Mouse (Mus musculus) kidney, embryonic 15.5 days (tissue): ENCODE data around the gene Smim13. TPM values are rescaled to one million over a fixed set of nuclear protein-coding genes. Genes with fewer than 3 reads are reported as not detected.
A peak's percentile ranks its signal among the peaks of the same experiment; 100 is the strongest.

ENCODE experiments used
- ATAC-seq: fragments of 200-750 bp; cut with Nextera tagmentation; replicated peaks from 2 replicates; pipeline ENCODE4 v1.8.0; 2017; ENCODE audit warnings: moderate TSS enrichment; ENCODE audit not compliant: low FRiP score
- H3K27ac ChIP-seq: fragments of 300-500 bp; sonication (generic); 2 replicates; pipeline ENCODE4 v1.5.1; 2015; ENCODE audit warnings: mild to moderate bottlenecking, inconsistent platforms
- H3K27me3 ChIP-seq: fragments of 300-500 bp; sonication (generic); 2 replicates; pipeline ENCODE4 v1.6.1; 2015; ENCODE audit warnings: inconsistent platforms
- H3K36me3 ChIP-seq: fragments of 300-500 bp; sonication (generic); 2 replicates; pipeline ENCODE4 v1.6.1; 2015; ENCODE audit warnings: inconsistent platforms
- H3K4me1 ChIP-seq: fragments of 300-500 bp; sonication (generic); 2 replicates; pipeline ENCODE4 v1.6.1; 2015; ENCODE audit warnings: inconsistent platforms
- H3K4me2 ChIP-seq: fragments of 300-500 bp; sonication (generic); 2 replicates; pipeline ENCODE4 v1.6.1; 2015; ENCODE audit warnings: moderate library complexity, mild to moderate bottlenecking, inconsistent platforms
- H3K4me3 ChIP-seq: fragments of 300-500 bp; sonication (generic); replicated peaks from 2 replicates; pipeline ENCODE4 v1.5.1; 2015; ENCODE audit warnings: mild to moderate bottlenecking, inconsistent platforms
- H3K9ac ChIP-seq: fragments of 300-500 bp; sonication (generic); 2 replicates; pipeline ENCODE4 v1.6.1; 2015; ENCODE audit warnings: mild to moderate bottlenecking, inconsistent platforms
- H3K9me3 ChIP-seq: fragments of 300-500 bp; sonication (generic); replicated peaks from 2 replicates; pipeline ENCODE4 v1.6.1; 2016; ENCODE audit warnings: inconsistent platforms
- WGBS: fragments of 180-500 bp; shearing (Covaris S2); methylation state at CpG from one replicate; pipeline ENCODE4 v1.1.7; 2015; ENCODE audit warnings: mixed read lengths; 5-methylcytosine and 5-hydroxymethylcytosine counted together
- polyA plus RNA-seq: library from polyadenylated mRNA; unstranded; fragments of >200 nt; fragmentation: Nextera tagmentation; extraction: Ambion mirVana; gene quantifications from 2 replicates; pipeline ENCODE4 v1.2.1, GENCODE M21; 2015

Smim13 gene
- polyA plus RNA-seq, 1 experiment from 2014 or later, result 10.1 TPM

- H3K36me3 ChIP-seq, result peaks cover 5% of the 10 kb centered on the region; the same call in 1 of the 2 replicates
- H3K9ac ChIP-seq, result no peak overlapping the region
- H3K27ac ChIP-seq, result no peak overlapping the region
- ATAC-seq, result peak; percentile 70
- H3K4me3 ChIP-seq, result no peak overlapping the region
- no peak overlapping the region for H3K4me2 ChIP-seq
- no peaks in the 10 kb centered on the region for H3K9me3 ChIP-seq
- peaks cover 6% of the 10 kb centered on the region for H3K4me1 ChIP-seq
- no peaks in the 10 kb centered on the region for H3K27me3 ChIP-seq
- 26% methylated on average over 7 of the region's 7 CpGs for WGBS
Observed at GRCm38 (mm10) chr13:41267827-41268408, 18.3 kb downstream of the Smim13 start.

- H3K27ac ChIP-seq, result no peak within 1 kb of the TSS
- ATAC-seq, result no peak
- no peak within 1 kb of the TSS for H3K4me2 ChIP-seq
- WGBS, result 94% methylated on average over 10 of the region's 10 CpGs
- H3K4me1 ChIP-seq, result no peaks in the 10 kb centered on the region
- H3K27me3 ChIP-seq, result no peaks in the 10 kb centered on the region
- H3K9me3 ChIP-seq, result 0 out of 2 replicates have a peak, but pooled peaks cover 3% of the 10 kb centered on the region
- no peak within 1 kb of the TSS for H3K4me3 ChIP-seq
- H3K36me3 ChIP-seq, result peaks cover 14% of the 10 kb centered on the region; the same call in 1 of the 2 replicates
- no peak within 1 kb of the TSS for H3K9ac ChIP-seq
Observed at GRCm38 (mm10) chr13:41273927-41274650, 24.4 kb downstream of the Smim13 start, which contains the start of gene Gm17364. Gene Gm17364, minus strand, starts transcription at chr13:41273977.

GRCm38 (mm10) chr13:41280696-41281095, 31.1 kb downstream of the Smim13 start:
- no peaks in the 10 kb centered on the region for H3K36me3 ChIP-seq
- H3K4me3 ChIP-seq, result no peak overlapping the region
- H3K4me1 ChIP-seq, result no peaks in the 10 kb centered on the region
- no peak overlapping the region for H3K9ac ChIP-seq
- ATAC-seq, result no peak
- 0 out of 2 replicates have a peak, but pooled peaks cover 3% of the 10 kb centered on the region for H3K9me3 ChIP-seq
- WGBS, result 71% methylated on average over 5 of the region's 5 CpGs
- H3K27ac ChIP-seq, result no peak overlapping the region
- no peaks in the 10 kb centered on the region for H3K27me3 ChIP-seq
- H3K4me2 ChIP-seq, result no peak overlapping the region

- 27% methylated on average over 5 of the region's 5 CpGs for WGBS
- no peak overlapping the region for H3K4me2 ChIP-seq
- no peaks in the 10 kb centered on the region for H3K36me3 ChIP-seq
- H3K9me3 ChIP-seq, result no peaks in the 10 kb centered on the region
- H3K27ac ChIP-seq, result no peak overlapping the region
- H3K27me3 ChIP-seq, result no peaks in the 10 kb centered on the region
- H3K4me3 ChIP-seq, result no peak overlapping the region
- no peaks in the 10 kb centered on the region for H3K4me1 ChIP-seq
- ATAC-seq, result no peak; the same call in 1 of the 2 replicates
- no peak overlapping the region for H3K9ac ChIP-seq
Observed at GRCm38 (mm10) chr13:41283256-41283655, 33.6 kb downstream of the Smim13 start.

GRCm38 (mm10) chr13:41285448-41285847, 35.8 kb downstream of the Smim13 start:
- H3K27me3 ChIP-seq, result no peaks in the 10 kb centered on the region
- H3K4me1 ChIP-seq, result no peaks in the 10 kb centered on the region
- no peaks in the 10 kb centered on the region for H3K36me3 ChIP-seq
- H3K9ac ChIP-seq, result no peak overlapping the region
- H3K4me3 ChIP-seq, result no peak overlapping the region
- H3K9me3 ChIP-seq, result no peaks in the 10 kb centered on the region
- no peak overlapping the region for H3K4me2 ChIP-seq
- no peak overlapping the region for H3K27ac ChIP-seq
- no peak for ATAC-seq
- WGBS, result 71% methylated on average over 4 of the region's 4 CpGs

- H3K9me3 ChIP-seq, result no peaks in the 10 kb centered on the region
- H3K4me3 ChIP-seq, result no peak overlapping the region
- H3K9ac ChIP-seq, result no peak overlapping the region
- H3K4me2 ChIP-seq, result no peak overlapping the region
- no peak overlapping the region for H3K27ac ChIP-seq
- no peak for ATAC-seq
- 65% methylated on average over 3 of the region's 3 CpGs for WGBS
- H3K4me1 ChIP-seq, result no peaks in the 10 kb centered on the region
- H3K27me3 ChIP-seq, result no peaks in the 10 kb centered on the region
- H3K36me3 ChIP-seq, result no peaks in the 10 kb centered on the region
Observed at GRCm38 (mm10) chr13:41286285-41286684, 36.6 kb downstream of the Smim13 start.

- no peaks in the 10 kb centered on the region for H3K36me3 ChIP-seq
- H3K9me3 ChIP-seq, result no peaks in the 10 kb centered on the region
- no peak overlapping the region for H3K4me2 ChIP-seq
- no peaks in the 10 kb centered on the region for H3K27me3 ChIP-seq
- H3K4me1 ChIP-seq, result no peaks in the 10 kb centered on the region
- ATAC-seq, result no peak
- no peak overlapping the region for H3K4me3 ChIP-seq
- no peak overlapping the region for H3K27ac ChIP-seq
- H3K9ac ChIP-seq, result no peak overlapping the region
- WGBS, result 83% methylated on average over 4 of the region's 4 CpGs
Observed at GRCm38 (mm10) chr13:41291466-41291974, 41.9 kb downstream of the Smim13 start.

GRCm38 (mm10) chr13:41293595-41293994, 44.0 kb downstream of the Smim13 start:
- no peaks in the 10 kb centered on the region for H3K9me3 ChIP-seq
- H3K27me3 ChIP-seq, result no peaks in the 10 kb centered on the region
- whole genome bisulfite sequencing, result 46% methylated on average over 5 of the region's 5 CpGs
- 0 out of 2 replicates have a peak, but pooled peaks cover 2% of the 10 kb centered on the region for H3K4me1 ChIP-seq
- no peak for ATAC-seq
- no peak overlapping the region for H3K4me3 ChIP-seq
- no peak overlapping the region for H3K27ac ChIP-seq
- H3K36me3 ChIP-seq, result no peaks in the 10 kb centered on the region
- H3K4me2 ChIP-seq, result no peak overlapping the region
- no peak overlapping the region for H3K9ac ChIP-seq

- Histone ChIP-seq H3K9me3 (no peaks in the 10 kb centered on the region), H3K4me3 (no peak overlapping the region), H3K27ac (no peak overlapping the region), H3K27me3 (no peaks in the 10 kb centered on the region), H3K4me1 (peaks cover 7% of the 10 kb centered on the region; the same call in 1 of the 2 replicates), H3K36me3 (no peaks in the 10 kb centered on the region), H3K9ac (no peak overlapping the region), H3K4me2 (no peak overlapping the region)
- WGBS, result 74% methylated on average over 6 of the region's 6 CpGs
- ATAC-seq, result no peak
Observed at GRCm38 (mm10) chr13:41295886-41296285, 46.2 kb downstream of the Smim13 start.

- Histone ChIP-seq H3K36me3 (no peaks in the 10 kb centered on the region), H3K4me2 (no peak overlapping the region), H3K4me3 (no peak overlapping the region), H3K9me3 (no peaks in the 10 kb centered on the region), H3K27me3 (no peaks in the 10 kb centered on the region), H3K9ac (no peak overlapping the region), H3K27ac (no peak overlapping the region), H3K4me1 (peaks cover 7% of the 10 kb centered on the region; the same call in 1 of the 2 replicates)
- 83% methylated on average over 10 of the region's 10 CpGs for whole genome bisulfite sequencing
- ATAC-seq, result no peak
Observed at GRCm38 (mm10) chr13:41296396-41296795, 46.8 kb downstream of the Smim13 start.

GRCm38 (mm10) chr13:41298533-41298932, 48.9 kb downstream of the Smim13 start:
- Histone ChIP-seq H3K4me2 (no peak overlapping the region), H3K9ac (no peak overlapping the region), H3K27ac (no peak overlapping the region), H3K4me3 (no peak overlapping the region), H3K27me3 (no peaks in the 10 kb centered on the region), H3K36me3 (no peaks in the 10 kb centered on the region), H3K9me3 (no peaks in the 10 kb centered on the region), H3K4me1 (peaks cover 7% of the 10 kb centered on the region; the same call in 1 of the 2 replicates)
- WGBS, result 30% methylated on average over 2 of the region's 2 CpGs
- no peak for ATAC-seq

GRCm38 (mm10) chr13:41298996-41299395, 49.4 kb downstream of the Smim13 start:
- no peak for ATAC-seq
- WGBS, result 33% methylated on average over 5 of the region's 5 CpGs
- Histone ChIP-seq H3K9me3 (no peaks in the 10 kb centered on the region), H3K4me1 (peaks cover 7% of the 10 kb centered on the region; the same call in 1 of the 2 replicates), H3K27ac (no peak overlapping the region), H3K4me2 (no peak overlapping the region), H3K9ac (no peak overlapping the region), H3K4me3 (no peak overlapping the region), H3K27me3 (no peaks in the 10 kb centered on the region), H3K36me3 (no peaks in the 10 kb centered on the region)
